Mouse (Mus musculus) adrenal gland, postnatal 25 days (tissue): Measurements from ENCODE around the gene Shmt2. TPM values are rescaled to one million over a fixed set of nuclear protein-coding genes. Genes with fewer than 3 reads are reported as not detected.

ENCODE experiments used
- DNase-seq: peaks from one replicate; pipeline ENCODE4 v3.0.0; 2021; ENCODE audit warnings: mixed read lengths
- long read RNA-seq: library from polyadenylated mRNA; stranded (forward); transcript quantifications from one replicate; pipeline ENCODE4 v2.0.0, GENCODE M21; 2021
- total RNA-seq: library from RNA; stranded (reverse); gene quantifications from 2 replicates; pipeline ENCODE4 v1.2.3, GENCODE M21; 2021

Gene Shmt2
- 56.3 and 61.1 TPM in 2 replicates for total RNA-seq
- long read RNA-seq, transcript Shmt2-201 (12 exons, 2,289 nt), result major isoform, 43 of 95 reads
- long read RNA-seq, transcript Shmt2-206 (12 exons, 2,238 nt), result minor isoform, 10 of 95 reads
- long read RNA-seq, partial matches to known transcripts, result 33 of 95 reads
- long read RNA-seq, other reads (novel, unspliced or antisense), result 9 of 95 reads

DNA sequence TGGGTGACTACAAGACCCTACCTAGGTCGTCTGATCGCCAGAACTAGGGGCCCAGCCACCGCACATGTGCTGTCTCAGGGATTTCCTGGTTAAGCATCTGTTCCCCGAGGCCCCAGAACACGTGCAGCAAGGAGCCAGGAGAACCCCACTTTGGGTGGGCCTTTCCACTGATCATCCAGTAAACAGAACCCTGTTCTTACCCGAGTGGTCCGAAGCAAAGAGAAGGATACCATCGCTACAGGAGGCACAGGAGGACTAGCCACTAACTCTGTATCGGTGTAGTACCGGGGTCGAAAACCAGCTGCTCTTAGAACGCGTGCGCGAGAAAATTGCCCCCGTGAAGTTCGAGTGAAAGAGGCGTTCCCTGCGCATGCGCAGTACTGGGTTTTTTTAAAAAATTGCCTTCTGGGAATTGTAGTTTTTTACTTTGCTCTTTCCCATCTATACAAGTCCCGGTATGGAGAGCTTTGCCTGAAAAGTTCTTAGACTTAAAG is at the start of gene Shmt2:
Gene Shmt2, minus strand, starts transcription at position 357 of the 494 bp plus-strand sequence.
- DNase-seq, result peak; percentile 81

DNA sequence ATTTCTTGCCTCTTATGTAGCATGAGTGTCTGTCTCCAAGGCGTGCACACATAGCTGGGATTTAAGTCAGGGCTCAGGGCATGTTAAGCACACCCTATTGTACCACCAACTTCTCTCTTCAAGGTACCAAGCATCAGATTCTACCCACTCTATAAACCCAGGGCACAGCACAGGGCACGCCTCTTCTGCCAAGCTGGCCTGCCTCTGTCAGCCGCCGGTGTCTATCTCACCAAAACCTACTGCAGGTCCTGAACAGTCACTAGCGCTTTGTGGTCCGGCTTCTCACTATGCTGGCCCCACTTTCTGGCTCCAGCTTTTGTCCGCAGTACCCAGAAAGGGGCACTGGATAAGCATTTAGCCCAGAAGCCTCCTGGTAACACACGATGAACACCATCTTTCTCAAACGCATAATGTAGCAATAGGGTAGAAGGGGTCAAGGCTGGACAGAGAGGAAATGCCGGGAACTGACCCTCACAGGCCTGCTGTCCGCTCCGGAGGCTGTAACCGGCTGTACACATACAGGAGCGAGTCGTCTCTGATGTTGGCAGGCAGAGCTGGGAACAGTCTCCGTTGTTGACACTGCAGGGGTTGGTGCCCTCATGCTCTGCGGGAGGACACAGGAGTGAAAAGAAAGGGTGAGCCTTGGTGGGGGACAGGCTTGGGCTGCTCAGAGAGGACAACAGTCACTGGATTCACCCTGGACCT is 48.8 kb upstream of the Shmt2 start:
- DNase-seq, result no peak

DNA sequence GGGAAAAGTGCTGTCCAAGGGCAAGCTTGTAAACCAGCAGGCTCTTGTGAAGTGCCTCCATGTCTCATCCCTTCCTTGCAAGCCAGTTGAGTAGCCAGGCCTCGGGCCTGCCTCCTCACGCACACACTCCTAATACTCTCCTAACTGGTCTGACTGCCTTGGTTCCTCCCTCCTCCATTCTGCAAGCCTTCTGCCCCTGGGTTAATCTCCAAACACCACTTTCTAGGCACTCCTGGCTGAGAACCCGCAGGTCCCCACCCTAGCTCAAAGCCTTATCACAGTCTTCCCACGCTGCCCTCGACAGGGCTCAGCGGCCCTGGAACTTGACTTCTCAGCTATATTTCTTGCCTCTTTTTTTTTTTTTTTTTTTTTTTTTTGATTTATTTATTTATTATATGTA is 48.1 kb upstream of the Shmt2 start:
- DNase-seq, result no peak

DNA sequence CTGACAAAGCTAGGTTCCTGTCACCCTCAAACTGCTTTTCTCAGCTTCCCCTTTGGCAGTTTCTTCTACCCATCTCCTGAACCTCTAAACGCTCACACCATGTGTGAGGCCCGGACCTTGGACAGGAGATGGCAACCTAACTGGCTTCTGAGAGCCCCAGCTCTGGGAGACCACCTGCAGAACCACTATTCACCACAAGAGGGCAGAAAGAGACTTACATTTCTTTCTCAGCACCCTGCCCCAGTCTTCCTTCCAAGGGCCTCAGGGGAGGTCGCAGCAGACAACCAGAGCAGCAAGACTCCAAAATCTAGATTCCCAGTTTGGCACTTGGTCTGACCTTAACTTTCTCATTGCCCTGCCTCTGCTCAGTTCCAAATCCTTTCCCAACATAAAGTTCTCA is 47.2 kb upstream of the Shmt2 start:
- peak; percentile 55 for DNase-seq

DNA sequence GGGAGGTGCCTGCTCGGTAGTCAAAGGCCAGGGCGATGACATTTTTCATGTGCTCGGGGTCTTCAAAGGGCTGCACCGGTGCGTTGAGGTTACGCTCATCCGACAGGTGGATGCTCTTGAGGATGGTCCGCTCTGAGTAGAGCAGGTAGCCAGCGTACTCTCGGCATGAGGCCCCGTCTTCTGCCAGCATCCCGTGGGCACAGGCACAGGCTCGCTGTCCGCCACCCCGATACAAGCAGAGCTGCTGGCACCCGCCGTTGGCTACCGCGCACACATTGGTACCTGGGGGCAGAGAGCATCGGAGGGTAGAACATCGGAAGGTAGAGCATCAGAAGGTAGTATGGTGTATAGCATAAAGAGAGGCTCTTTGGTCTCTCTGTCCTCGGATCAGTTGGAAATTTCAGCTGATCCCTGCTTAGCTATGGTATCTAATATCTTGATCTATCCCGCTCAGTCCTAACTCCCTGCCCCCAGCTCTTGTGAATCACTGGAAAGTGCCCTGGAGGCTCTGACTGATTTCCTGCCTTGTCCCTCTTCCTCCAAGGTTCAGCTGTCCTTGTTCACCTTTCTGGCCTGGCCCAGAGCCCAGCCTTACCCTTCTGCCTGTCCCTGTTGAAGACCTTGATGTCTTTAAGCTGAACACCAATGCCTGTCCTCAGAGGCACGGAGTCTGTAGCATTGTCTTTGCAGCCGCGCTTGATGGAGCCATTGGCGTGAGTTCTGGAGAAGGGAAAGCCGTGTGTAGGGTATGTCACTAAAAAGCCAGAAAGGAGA is 44.5 kb upstream of the Shmt2 start:
- DNase-seq, result peak; percentile 60

DNA sequence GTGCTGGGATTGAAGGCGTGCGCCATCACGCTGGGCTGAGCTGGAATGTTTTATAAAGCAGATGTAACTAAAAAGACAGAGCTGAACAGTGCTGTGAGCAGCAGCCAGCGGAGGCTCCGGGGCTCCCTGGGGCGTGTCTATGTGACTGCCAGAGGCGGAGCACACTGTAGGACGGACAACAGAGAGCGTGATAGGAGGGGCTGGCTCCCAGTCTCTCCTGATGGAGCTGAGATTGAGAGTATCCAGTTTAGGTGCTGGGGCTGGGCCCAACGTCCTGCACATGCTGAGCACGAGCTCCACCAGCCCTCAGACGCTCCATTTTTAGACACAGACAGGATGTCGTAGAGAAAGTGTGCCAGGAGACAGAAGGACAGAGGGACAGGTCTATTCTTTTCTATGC is 42.1 kb upstream of the Shmt2 start:
- DNase-seq, result peak; percentile 46

DNA sequence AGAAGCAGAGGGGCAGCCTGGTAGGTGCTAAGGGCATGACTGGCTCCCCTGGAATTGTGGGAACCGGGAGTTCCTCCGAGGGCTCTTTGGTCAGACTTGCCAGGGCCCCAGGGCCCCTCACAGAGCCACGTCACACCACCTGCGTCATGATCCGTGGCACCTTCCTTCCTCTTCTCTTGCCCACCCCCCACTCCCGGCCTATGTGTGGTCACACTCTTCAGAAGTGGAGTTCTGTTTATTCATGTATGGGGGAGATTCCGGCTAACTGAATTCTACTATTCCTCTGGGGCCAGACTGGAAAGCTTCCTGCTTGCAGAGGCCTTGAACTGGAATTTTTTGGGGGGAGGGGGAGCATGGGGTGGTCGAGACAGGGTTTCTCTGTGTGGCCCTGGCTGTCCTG is 41.6 kb upstream of the Shmt2 start:
- no peak for DNase-seq

DNA sequence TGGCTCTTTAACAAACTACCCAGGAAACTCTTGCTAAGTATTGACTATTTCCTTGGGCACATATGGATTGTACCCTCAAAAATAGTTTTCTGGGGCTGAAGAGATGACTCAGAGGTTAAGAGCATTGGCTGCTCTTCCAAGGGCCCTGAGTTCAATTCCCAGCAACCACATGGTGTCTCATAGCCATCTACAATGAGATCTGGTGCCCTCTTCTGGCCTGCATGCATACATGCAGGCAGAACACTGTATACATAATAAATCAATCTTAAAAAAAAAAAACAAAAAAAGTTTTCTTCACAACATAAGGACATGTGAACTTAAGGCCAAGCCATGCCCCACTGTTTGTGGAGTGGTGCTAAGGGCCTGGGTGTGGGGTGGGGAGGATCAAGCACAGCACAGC is 38.9 kb upstream of the Shmt2 start:
- DNase-seq, result no peak

DNA sequence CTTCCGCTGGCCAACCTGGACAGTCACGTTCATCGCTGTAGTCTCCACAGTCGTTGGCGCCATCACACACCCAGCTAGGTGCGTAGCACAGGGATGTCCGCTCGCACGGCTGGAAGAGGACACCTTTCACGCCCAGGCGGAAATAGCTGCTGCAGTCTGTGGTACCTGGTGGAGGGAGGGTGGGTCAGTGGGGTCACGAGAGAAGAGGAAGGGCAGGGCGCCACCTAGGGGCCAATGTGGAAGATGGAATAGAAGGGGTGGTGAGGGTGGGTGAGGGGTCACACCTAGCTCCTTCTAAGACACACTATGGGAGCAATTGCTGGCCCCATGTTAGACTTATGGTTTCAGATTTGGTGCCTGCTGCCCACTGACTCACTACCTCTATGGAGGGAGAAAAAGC is 35.2 kb upstream of the Shmt2 start:
- DNase-seq, result no peak

DNA sequence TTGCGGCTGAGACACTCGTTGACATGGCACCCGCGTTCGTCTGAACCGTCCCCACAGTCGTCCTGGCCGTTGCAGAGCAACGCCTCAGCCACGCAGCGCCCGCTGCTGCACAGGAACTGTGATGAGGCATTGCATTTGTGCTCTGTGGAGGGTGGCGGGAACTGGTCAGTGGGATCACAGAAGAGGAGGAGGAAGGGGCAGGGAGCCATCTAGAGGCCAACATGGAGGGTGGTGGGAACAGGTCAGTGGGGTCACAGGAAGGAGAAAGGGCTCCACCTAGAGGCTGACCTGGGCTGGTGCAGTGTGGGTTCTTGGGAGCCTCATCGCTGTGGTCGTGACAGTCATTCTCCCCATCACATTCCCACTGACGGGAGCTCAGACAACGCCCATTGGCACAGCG is 33.5 kb upstream of the Shmt2 start:
- no peak for DNase-seq

DNA sequence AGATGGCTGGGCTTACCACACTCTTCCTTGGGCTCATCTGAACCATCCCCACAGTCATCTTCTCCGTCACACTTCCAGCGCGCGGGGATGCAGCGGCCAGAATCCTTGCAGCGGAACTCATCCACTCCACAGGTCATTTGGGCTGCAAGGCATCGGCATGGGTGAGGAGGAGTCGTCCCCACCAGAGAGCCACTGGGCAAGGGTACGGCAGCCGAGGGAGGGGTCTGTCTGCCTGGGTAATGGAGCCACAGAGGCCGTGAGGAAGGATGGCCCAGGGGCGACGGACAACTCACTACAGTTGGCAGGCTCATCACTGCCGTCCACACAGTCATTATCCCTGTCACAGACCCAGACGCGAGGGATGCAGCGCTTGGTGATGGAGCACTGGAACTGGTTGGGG is 27.6 kb upstream of the Shmt2 start:
- no peak for DNase-seq

DNA sequence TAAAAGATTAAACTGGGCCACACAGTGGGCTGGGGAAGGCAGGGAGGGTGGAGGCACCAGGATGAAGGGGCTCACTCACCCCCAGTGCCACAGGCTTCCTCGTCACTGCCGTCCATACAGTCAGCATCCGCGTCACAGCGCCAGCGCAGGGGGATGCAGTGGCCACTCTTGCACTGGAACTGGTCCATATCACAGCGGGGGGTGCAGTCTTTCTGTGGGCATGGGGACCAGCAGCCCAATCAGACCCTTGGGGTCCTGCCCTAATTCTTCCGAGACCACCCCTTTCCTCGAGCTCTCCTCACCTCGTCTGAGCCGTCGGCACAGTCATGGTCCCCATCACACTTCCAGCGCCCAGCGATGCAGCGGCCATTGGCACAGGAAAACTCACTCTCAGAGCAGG is 26.0 kb upstream of the Shmt2 start:
- no peak for DNase-seq

DNA sequence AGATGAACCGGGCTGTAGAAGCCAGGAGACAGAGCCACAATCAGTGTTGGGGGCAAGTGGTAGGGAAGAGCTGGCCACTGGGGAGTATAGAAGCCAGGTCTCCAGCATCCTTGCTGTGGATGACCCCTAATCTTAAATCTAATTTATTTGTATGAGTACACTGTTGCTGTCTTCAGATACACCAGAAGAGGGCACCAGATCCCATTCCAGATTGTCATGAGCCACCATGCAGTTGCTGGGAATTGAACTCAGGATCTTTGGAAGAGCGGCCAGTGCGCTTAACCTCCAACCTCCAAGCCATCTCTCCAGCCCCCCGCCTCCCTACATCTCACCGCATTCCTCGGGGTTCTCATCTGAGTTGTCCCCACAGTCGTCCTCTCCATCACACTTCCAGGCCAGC is 24.3 kb upstream of the Shmt2 start:
- DNase-seq, result no peak

DNA sequence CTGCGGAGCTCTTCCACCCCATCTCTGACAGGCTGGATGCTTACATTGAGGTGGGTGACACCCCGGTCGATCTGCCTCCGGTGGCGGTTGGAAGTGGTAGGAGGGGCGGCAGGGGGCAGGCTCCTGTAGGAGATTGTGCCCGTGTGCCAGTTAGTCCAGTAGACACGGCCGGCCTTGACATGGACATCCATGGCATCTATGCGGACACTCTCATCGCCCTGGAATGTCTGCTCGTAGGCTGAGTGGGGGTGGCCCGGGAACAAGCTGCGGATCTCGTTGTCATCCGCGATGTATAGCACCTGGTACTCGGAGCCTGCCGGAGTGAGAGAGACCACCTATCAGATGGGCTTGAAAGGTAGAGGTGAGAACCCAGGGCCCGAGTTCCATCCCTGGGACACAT is 22.1 kb upstream of the Shmt2 start:
- DNase-seq, result no peak

DNA sequence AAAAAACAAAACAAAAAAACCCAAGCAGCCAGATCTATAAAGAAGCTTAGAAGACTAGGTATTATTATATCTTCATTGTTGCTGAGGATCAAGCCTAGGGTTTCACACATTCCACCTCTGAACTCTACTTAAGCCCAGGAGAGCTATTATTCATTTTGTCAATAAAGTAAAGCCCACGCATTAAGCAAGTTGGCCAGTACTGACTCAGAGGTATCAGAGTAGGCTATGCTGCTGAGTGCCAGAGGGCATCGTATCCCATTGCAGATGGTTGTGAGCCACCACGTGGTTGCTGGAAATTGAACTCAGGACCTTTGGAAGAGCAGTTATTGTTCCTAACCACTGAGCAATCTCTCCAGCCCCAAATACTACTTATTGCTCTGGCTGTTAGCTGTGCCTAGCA is 21.7 kb upstream of the Shmt2 start:
- DNase-seq, result no peak

DNA sequence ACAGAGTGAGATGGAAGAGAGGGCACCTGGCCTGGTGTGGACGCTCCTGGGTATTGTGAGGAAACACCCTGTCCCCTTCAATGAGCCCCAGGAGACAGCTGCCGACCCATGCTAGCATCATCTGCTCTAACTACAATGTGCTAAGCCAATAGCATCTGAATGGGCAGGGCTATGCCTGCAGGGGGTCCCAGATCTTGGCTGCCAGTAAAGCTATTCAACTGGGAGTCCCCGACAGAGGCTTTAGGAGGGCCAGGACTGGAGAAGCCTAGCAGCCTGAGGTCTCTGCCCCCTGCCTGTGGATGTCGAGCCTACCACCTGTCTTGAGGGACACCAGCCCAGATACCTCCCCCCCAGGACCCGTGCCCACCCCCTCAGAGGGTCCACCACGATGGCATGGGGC is 20.5 kb upstream of the Shmt2 start:
- no peak for DNase-seq

DNA sequence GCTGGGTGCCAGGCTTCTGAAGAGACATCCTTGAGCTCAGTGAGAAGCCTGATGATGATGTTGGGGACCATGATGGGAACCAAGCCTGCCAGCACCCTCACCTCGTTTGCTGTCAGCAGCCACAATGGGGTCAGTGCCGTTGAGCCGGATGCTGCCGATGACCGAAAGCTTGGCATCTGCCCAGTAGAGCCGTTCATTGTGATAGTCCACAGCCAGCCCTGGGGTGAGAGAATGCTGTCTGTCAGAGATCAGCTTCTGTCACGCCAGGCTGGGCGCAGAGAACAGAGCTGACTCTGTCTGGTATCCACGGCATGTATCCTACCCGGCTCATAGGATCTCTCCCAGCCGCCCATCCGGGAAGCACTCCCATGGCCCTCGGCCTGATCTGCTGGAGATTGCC is 19.8 kb upstream of the Shmt2 start:
- DNase-seq, result no peak

DNA sequence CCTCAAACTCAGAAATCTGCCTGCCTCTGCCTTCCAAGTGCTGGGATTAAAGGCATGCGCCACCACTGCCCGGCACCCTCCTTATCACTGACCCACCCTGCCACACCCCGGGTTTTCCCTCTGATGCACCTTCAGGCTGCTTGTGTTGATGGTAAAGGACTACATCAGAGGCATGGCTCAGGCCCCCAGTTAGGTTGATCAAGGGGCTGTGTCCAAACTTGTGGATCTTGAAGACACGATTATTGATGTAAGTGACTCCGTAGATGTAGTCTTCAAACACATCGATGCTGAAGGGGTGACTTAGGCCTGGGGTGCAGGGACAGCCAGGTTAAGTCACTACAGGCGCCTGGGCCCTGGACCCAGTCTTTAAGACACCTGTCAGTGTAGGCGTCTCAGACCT is 19.3 kb upstream of the Shmt2 start:
- DNase-seq, result no peak

DNA sequence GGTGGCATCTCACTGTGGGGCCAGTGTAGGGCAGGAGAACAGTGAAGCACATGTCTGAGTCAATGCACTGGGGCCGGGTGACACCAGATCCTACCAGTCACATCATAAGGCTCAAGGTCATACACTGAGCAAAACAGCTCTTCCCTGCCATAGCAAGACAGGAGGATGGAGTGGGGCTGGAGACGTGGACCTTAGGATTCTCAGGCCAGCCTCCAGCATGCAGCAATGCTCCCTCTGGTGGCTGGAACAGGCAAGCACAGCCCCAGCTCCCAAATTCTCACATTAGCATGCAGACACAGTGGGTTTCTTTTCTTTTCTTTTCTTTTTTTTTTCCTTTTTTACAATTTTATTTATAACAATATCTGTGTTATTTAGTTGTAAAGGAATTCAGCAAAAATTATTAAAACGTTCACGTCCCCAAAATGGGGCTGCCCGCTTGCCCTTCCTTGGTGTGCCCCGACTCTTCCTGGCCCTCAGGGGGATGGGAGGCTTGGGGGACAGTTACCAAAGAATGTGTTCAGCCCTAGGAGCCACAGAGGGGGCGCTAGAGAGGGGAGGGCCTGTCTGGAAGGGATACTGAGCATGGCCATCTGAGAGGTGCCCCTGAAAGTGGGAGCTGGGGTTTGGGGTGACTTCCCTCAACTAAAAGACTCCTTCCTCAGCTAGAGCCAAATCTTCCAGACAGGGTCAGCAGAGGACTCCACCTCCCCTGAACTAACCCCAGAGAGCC is 15.8 kb upstream of the Shmt2 start:
- peak; percentile 77 for DNase-seq

DNA sequence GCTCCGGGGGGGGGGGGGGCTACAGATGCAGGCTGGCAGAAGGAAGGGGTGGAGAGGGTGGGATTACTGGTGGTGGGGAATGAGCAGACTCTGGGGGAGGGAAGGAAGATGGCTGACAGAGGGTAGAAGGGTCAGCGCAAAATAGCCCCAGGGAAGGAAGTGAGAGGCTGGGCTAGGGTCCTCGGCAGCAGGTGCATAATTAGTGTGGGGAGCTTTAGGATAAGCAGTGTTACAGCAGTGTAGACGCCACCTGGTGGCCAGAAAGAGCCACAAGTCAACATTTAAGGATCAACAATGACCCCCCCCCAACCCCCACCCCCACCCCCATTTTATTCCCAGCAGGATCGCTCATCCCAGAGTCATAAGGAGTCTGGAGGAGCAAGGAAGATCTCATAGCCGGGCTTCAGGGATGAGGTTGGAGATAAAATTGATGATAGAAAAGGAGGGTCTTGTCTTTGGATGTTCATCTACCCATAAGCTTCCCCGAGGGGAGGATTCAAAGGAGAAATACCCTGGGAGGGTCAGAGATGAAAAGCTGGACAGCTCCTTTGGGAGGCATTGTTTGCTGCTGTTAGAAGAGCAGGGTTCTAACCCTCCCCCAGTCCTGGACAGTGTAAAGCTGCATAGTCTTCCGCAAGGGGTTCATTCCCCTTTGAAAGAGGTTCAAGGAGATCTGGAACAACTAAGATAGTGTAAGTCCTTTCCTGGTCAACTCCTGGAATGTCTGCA is 14.5 kb upstream of the Shmt2 start:
- peak; percentile 44 for DNase-seq

DNA sequence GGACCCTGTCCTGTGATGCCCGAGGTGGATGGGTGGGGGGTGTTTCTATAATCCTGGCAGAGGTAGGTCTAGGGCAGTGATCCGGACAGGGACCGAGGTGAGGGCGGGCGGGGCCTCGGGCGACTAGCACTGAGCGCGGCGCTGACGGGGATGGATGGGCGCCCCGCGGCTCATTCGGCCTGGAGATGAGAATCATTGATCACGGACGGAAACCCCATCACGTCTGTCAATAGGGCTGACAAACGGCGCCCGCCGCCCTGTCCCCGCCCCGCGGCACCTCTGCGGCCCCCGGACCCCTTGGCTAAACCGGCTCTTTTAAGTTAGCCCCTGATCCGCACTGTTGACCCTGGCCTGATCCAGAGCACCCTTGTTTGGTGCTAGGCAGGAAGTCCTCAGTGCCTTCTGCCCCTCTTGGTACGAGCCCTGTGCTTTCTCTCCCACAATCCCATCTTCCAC is 12.7 kb upstream of the Shmt2 start:
- DNase-seq, result no peak
